Mouse (Mus musculus): Measurements from ENCODE around the gene Gmeb1. TPM values are rescaled to one million over a fixed set of nuclear protein-coding genes. Genes with fewer than 3 reads are reported as not detected.
A peak's percentile ranks its signal among the peaks of the same experiment; 100 is the strongest.
"Not testable (repeated sequence)": the region's sequence is repeated elsewhere in the genome, so short reads cannot be mapped to it uniquely, and the experiment has no call there.

The Gmeb1 gene
- polyA plus RNA-seq, 1 experiment from 2014 or later = 26.8 TPM

GRCm38 (mm10) chr4:132247451-132247997 is 13.9 kb downstream of the Gmeb1 start:
- Histone ChIP-seq H3K4me3 (ENCODE audit: low read depth, low read length) (no peak overlapping the region), H3K27me3 (replicated peaks; ENCODE audit: control insufficient read depth, insufficient read depth, low read length) (no peaks in the 10 kb centered on the region), H3K27ac (ENCODE audit: low read depth, low read length) (no peak overlapping the region), H3K9ac (ENCODE audit: low read depth, low read length) (no peak overlapping the region), H3K4me2 (no peak overlapping the region), H3K9me3 (ENCODE audit: control insufficient read depth, low read length) (no peaks in the 10 kb centered on the region), H3K4me1 (replicated peaks; ENCODE audit: control insufficient read depth, insufficient read depth, low read length) (0 out of 2 replicates have a peak, but pooled peaks cover 8% of the 10 kb centered on the region), H3K36me3 (ENCODE audit: control insufficient read depth, insufficient read depth, low read length) (peaks cover 29% of the 10 kb centered on the region)
- WGBS = 59% methylated on average over 5 of the region's 5 CpGs
- ATAC-seq (replicated peaks; ENCODE audit: low FRiP score) (peak; percentile 57), DNase-seq (ENCODE audit: low spot score) (no peak)

- Histone ChIP-seq H3K4me2 (no peak overlapping the region), H3K4me3 (ENCODE audit: low read depth, low read length) (no peak overlapping the region), H3K9me3 (ENCODE audit: control insufficient read depth, low read length) (no peaks in the 10 kb centered on the region), H3K27ac (ENCODE audit: low read depth, low read length) (0 out of 2 replicates have a peak overlapping the region, but pooled peaks have one; percentile 11), H3K4me1 (replicated peaks; ENCODE audit: control insufficient read depth, insufficient read depth, low read length) (peaks cover 14% of the 10 kb centered on the region; the same call in 1 of the 2 replicates), H3K9ac (ENCODE audit: low read depth, low read length) (no peak overlapping the region), H3K27me3 (replicated peaks; ENCODE audit: control insufficient read depth, insufficient read depth, low read length) (no peaks in the 10 kb centered on the region), H3K36me3 (ENCODE audit: control insufficient read depth, insufficient read depth, low read length) (peaks cover 32% of the 10 kb centered on the region)
- no peak for ATAC-seq (replicated peaks; ENCODE audit: low FRiP score)
- DNase-seq (ENCODE audit: low spot score) = no peak
- WGBS = 76% methylated on average over 3 of the region's 3 CpGs
Measured at GRCm38 (mm10) chr4:132245643-132246042, 15.8 kb downstream of the Gmeb1 start.

- ATAC-seq (replicated peaks; ENCODE audit: low FRiP score) (peak; percentile 46; the same call in 1 of the 2 replicates), DNase-seq (ENCODE audit: low spot score) (no peak)
- Histone ChIP-seq H3K4me1 (replicated peaks; ENCODE audit: control insufficient read depth, insufficient read depth, low read length) (peaks cover 11% of the 10 kb centered on the region; the same call in 1 of the 2 replicates), H3K9ac (ENCODE audit: low read depth, low read length) (0 out of 2 replicates have a peak overlapping the region, but pooled peaks have one; percentile 3), H3K27ac (ENCODE audit: low read depth, low read length) (0 out of 2 replicates have a peak overlapping the region, but pooled peaks have one; percentile 42), H3K4me2 (no peak overlapping the region), H3K36me3 (ENCODE audit: control insufficient read depth, insufficient read depth, low read length) (peaks cover 39% of the 10 kb centered on the region), H3K4me3 (ENCODE audit: low read depth, low read length) (no peak overlapping the region), H3K9me3 (ENCODE audit: control insufficient read depth, low read length) (no peaks in the 10 kb centered on the region), H3K27me3 (replicated peaks; ENCODE audit: control insufficient read depth, insufficient read depth, low read length) (no peaks in the 10 kb centered on the region)
- WGBS = 45% methylated on average over 3 of the region's 3 CpGs
Measured at GRCm38 (mm10) chr4:132241208-132241607, 20.2 kb downstream of the Gmeb1 start.

- no peak overlapping the region for H3K4me2 ChIP-seq
- H3K9me3 ChIP-seq (ENCODE audit: control insufficient read depth, low read length) = no peaks in the 10 kb centered on the region
- peaks cover 6% of the 10 kb centered on the region; the same call in 1 of the 2 replicates for H3K4me1 ChIP-seq (replicated peaks; ENCODE audit: control insufficient read depth, insufficient read depth, low read length)
- no peak for DNase-seq (ENCODE audit: low spot score)
- 38% methylated on average over 3 of the region's 3 CpGs for WGBS
- no peak overlapping the region for H3K4me3 ChIP-seq (ENCODE audit: low read depth, low read length)
- H3K9ac ChIP-seq (ENCODE audit: low read depth, low read length) = no peak overlapping the region
- no peak for ATAC-seq (replicated peaks; ENCODE audit: low FRiP score)
- no peaks in the 10 kb centered on the region for H3K27me3 ChIP-seq (replicated peaks; ENCODE audit: control insufficient read depth, insufficient read depth, low read length)
- peaks cover 41% of the 10 kb centered on the region for H3K36me3 ChIP-seq (ENCODE audit: control insufficient read depth, insufficient read depth, low read length)
- H3K27ac ChIP-seq (ENCODE audit: low read depth, low read length) = no peak overlapping the region
Measured at GRCm38 (mm10) chr4:132240367-132240766, 21.0 kb downstream of the Gmeb1 start.

GRCm38 (mm10) chr4:132238356-132238755 is 23.0 kb downstream of the Gmeb1 start:
- no peaks in the 10 kb centered on the region for H3K9me3 ChIP-seq (ENCODE audit: control insufficient read depth, low read length)
- H3K27ac ChIP-seq (ENCODE audit: low read depth, low read length) = no peak overlapping the region
- DNase-seq (ENCODE audit: low spot score) (no peak), ATAC-seq (replicated peaks; ENCODE audit: low FRiP score) (no peak)
- peaks cover 6% of the 10 kb centered on the region; the same call in 1 of the 2 replicates for H3K4me1 ChIP-seq (replicated peaks; ENCODE audit: control insufficient read depth, insufficient read depth, low read length)
- WGBS = 84% methylated on average over 4 of the region's 4 CpGs
- peaks cover 46% of the 10 kb centered on the region for H3K36me3 ChIP-seq (ENCODE audit: control insufficient read depth, insufficient read depth, low read length)
- H3K4me3 ChIP-seq (ENCODE audit: low read depth, low read length) = no peak overlapping the region
- H3K9ac ChIP-seq (ENCODE audit: low read depth, low read length) = no peak overlapping the region
- no peak overlapping the region for H3K4me2 ChIP-seq
- no peaks in the 10 kb centered on the region for H3K27me3 ChIP-seq (replicated peaks; ENCODE audit: control insufficient read depth, insufficient read depth, low read length)

- Histone ChIP-seq H3K4me2 (no peak overlapping the region), H3K9ac (ENCODE audit: low read depth, low read length) (no peak overlapping the region), H3K27me3 (replicated peaks; ENCODE audit: control insufficient read depth, insufficient read depth, low read length) (no peaks in the 10 kb centered on the region), H3K36me3 (ENCODE audit: control insufficient read depth, insufficient read depth, low read length) (peaks cover 52% of the 10 kb centered on the region), H3K27ac (ENCODE audit: low read depth, low read length) (no peak overlapping the region), H3K9me3 (ENCODE audit: control insufficient read depth, low read length) (no peaks in the 10 kb centered on the region), H3K4me1 (replicated peaks; ENCODE audit: control insufficient read depth, insufficient read depth, low read length) (no peaks in the 10 kb centered on the region), H3K4me3 (ENCODE audit: low read depth, low read length) (no peak overlapping the region)
- DNase-seq (ENCODE audit: low spot score) = no peak
- no peak for ATAC-seq (replicated peaks; ENCODE audit: low FRiP score)
- 88% methylated on average over 8 of the region's 8 CpGs for WGBS
Measured at GRCm38 (mm10) chr4:132234710-132235109, 26.7 kb downstream of the Gmeb1 start.

- Histone ChIP-seq H3K4me1 (replicated peaks; ENCODE audit: control insufficient read depth, insufficient read depth, low read length) (no peaks in the 10 kb centered on the region), H3K27ac (ENCODE audit: low read depth, low read length) (no peak overlapping the region), H3K9me3 (ENCODE audit: control insufficient read depth, low read length) (no peaks in the 10 kb centered on the region), H3K36me3 (ENCODE audit: control insufficient read depth, insufficient read depth, low read length) (peaks cover 58% of the 10 kb centered on the region), H3K4me3 (ENCODE audit: low read depth, low read length) (no peak overlapping the region), H3K4me2 (no peak overlapping the region), H3K9ac (ENCODE audit: low read depth, low read length) (no peak overlapping the region), H3K27me3 (replicated peaks; ENCODE audit: control insufficient read depth, insufficient read depth, low read length) (no peaks in the 10 kb centered on the region)
- DNase-seq (ENCODE audit: low spot score) (no peak), ATAC-seq (replicated peaks; ENCODE audit: low FRiP score) (no peak)
- 78% methylated on average over 5 of the region's 5 CpGs for WGBS
Measured at GRCm38 (mm10) chr4:132230422-132230821, 31.0 kb downstream of the Gmeb1 start.

- peaks cover 21% of the 10 kb centered on the region for H3K36me3 ChIP-seq (ENCODE audit: control insufficient read depth, insufficient read depth, low read length)
- not testable (repeated sequence) for H3K4me1 ChIP-seq (replicated peaks; ENCODE audit: control insufficient read depth, insufficient read depth, low read length); H3K4me3 ChIP-seq (ENCODE audit: low read depth, low read length); H3K9me3 ChIP-seq (ENCODE audit: control insufficient read depth, low read length); DNase-seq (ENCODE audit: low spot score); H3K9ac ChIP-seq (ENCODE audit: low read depth, low read length); H3K4me2 ChIP-seq; H3K27ac ChIP-seq (ENCODE audit: low read depth, low read length); H3K27me3 ChIP-seq (replicated peaks; ENCODE audit: control insufficient read depth, insufficient read depth, low read length); ATAC-seq (replicated peaks; ENCODE audit: low FRiP score)
- WGBS = 93% methylated on average over 5 of the region's 5 CpGs
Measured at GRCm38 (mm10) chr4:132222001-132222400, 39.4 kb downstream of the Gmeb1 start.

GRCm38 (mm10) chr4:132218439-132218838 is 43.0 kb downstream of the Gmeb1 start:
- not testable (repeated sequence) for H3K9me3 ChIP-seq (ENCODE audit: control insufficient read depth, low read length); H3K9ac ChIP-seq (ENCODE audit: low read depth, low read length); ATAC-seq (replicated peaks; ENCODE audit: low FRiP score); H3K4me2 ChIP-seq; DNase-seq (ENCODE audit: low spot score); H3K27me3 ChIP-seq (replicated peaks; ENCODE audit: control insufficient read depth, insufficient read depth, low read length); H3K36me3 ChIP-seq (ENCODE audit: control insufficient read depth, insufficient read depth, low read length); H3K27ac ChIP-seq (ENCODE audit: low read depth, low read length); H3K4me1 ChIP-seq (replicated peaks; ENCODE audit: control insufficient read depth, insufficient read depth, low read length); H3K4me3 ChIP-seq (ENCODE audit: low read depth, low read length)
- whole genome bisulfite sequencing = 82% methylated on average over 6 of the region's 6 CpGs

Measured in liver, embryonic 11.5 days (tissue).